Mouse (Mus musculus): ENCODE measurements around the gene Prg2.
A peak's percentile ranks its signal among the peaks of the same experiment; 100 is the strongest.

The Prg2 gene

GRCm38 (mm10) chr2:84962906-84963507 lies 17.3 kb upstream of the Prg2 start:
- DNase-seq, result no peak

DNA sequence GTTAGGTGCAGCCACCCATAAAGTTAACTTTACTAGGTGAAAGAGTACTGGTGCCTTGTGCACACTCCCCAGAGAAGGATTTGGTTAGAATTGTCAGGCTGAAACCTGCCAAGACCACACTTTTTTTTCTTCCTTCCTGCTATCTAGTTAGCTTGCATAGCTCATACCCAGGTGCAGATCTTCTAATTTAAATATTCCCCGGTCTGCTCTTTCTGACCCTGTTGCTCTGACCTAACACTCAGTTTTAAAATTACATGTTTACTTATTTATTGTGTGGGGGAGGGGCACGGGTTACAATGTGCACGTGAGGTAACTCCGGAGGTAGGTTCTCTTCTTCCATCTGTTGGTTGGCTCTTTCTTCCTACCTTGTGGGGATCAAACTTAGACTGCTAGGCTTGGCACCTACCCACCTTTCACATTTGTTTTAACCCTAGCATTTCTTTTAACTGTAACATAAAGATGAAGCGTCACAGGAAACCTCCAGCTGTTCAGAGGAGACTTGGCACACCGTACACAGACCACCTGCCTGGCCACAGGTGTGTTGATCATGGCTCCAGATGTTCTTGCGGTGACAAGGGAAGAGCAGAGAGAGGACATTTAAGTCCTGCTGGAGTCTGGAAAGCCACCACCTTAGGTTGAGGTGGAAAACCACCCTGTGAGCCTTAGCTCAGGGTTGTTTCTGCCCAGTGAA lies 16.0 kb upstream of the Prg2 start:
- no peak for DNase-seq

DNA sequence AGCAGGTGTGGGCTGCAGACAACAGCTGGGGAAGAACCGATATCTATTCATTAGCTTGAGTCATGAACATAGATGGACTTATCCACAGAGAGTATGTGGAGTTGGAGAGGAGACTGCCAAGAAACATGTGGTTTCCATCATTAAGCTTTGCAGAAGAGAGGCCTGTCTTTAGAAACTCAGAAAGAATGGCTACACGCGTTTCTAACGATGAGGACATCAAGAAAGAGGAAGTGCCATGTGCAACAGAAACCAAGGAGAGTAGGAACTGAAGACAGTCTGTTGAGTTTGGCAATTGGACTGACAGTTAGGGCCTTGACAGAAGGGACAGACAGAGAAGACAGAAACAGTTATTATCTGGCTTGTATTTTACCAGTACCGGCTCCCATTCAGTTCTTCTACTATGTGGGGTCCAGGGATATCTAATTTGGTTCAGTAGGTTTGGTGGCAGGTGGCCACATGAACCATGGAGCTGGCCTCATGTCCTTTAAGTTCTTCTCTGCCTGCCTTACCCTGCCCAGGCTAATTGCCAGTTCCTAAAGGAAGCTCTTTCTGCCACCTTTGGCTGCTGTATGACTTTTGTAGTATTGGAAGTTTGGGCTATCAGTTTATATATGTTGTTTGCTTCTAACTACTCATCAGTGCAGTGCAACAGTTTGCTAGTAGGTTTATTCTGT lies 12.8 kb upstream of the Prg2 start:
- no peak for DNase-seq

DNA sequence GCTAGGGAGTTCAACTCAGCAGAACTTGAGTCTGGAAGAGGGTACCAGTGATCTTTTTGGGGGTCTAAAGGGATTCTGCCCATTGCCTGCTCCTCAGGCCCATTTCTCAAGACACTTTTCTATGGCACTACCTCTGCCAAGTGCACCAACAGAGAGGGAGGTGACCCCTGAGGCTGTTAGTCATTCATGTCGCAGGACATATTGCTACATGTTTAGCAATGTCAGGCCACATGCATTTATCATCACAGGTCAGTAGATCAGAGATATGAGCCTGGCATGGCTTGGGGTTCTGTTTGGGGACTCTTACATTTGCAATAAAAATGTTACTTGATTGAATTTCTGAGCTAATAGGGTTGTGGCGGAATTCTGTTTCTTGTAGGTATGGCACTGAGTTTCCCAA lies 4.7 kb upstream of the Prg2 start:
- DNase-seq, result no peak

- no peak for DNase-seq
Measured at GRCm38 (mm10) chr2:84987930-84988329, 7.7 kb downstream of the Prg2 start, which contains the start of gene Prg3. TSS of gene Prg3 (plus strand) at chr2:84988215.

GRCm38 (mm10) chr2:84996376-84996775 lies 16.1 kb downstream of the Prg2 start:
- DNase-seq, result no peak

DNA sequence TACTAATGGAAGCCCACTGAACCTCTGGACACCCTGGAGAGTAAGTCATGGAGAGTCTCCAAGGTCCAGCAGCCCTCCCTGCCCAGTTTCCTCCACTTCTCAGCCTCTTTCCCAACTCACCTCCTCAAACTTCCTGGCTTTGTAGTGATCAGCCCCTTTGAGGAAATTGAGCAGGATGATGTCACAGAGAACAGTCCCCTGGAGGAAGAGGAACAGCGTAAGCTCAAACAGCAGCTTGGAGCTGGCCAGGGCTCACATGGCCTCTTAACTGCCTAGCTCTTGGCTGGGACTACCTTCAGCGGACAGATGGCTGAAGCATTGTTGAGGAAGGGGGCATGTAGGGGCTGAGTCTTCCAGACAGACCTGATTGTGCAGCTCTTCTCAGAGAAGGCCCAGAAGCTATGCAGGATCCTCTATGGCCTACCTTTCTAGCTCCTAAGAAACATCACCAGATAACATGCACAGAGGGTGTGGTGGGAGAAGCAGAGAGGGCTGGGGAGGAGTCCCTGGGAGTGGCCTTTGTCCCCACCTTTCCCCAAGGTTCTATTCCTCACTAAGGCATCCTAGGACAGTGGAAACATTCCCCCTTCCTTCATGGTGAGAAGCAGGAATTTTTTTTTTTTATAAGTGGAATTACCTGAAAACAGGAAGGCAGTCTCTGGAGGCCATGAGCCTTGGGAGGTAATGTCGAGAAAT lies 19.4 kb downstream of the Prg2 start:
- no peak for DNase-seq

DNA sequence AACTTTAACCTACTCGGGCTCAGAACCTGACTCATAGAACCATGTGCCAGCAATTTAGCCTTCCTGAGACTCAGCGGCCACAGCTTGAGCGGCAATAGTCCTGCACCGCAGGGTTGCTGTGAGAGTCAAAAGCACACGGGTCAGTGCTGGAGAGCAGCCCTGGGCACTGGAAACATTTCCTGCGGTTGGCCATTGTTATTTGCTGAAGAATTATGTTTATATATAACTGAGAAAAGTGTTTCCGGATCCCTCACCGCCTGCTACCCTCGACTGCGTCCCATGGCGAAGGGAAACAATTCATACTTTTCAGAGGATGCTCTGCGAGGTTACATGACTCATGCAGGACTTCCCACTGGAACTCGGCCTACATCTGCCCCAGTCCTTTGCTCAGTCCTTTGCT lies 21.2 kb downstream of the Prg2 start:
- DNase-seq, result no peak

- DNase-seq, result no peak
Measured at GRCm38 (mm10) chr2:85002575-85002974, 22.3 kb downstream of the Prg2 start.

GRCm38 (mm10) chr2:85004341-85004740 lies 24.1 kb downstream of the Prg2 start:
- DNase-seq, result no peak

DNA sequence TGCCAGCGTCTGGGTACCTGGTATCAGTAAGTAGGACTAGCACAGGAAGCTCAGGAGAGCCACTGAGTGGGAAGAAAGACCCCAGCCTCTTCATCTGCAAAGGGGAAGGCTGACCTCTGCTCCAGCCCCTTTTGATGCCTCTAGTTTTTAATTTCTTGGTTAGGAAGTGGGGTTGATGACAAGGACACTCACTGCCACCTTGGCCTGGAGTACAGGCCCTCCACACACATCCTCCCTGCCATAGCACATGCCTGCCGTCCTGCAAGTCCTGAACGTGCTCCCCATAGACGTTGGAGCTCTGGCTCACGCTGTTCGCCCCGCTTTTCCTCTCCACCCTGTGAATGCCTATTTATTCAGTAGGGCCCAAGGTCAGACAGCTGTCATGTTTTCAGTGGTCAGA lies 26.3 kb downstream of the Prg2 start:
- DNase-seq, result no peak

DNA sequence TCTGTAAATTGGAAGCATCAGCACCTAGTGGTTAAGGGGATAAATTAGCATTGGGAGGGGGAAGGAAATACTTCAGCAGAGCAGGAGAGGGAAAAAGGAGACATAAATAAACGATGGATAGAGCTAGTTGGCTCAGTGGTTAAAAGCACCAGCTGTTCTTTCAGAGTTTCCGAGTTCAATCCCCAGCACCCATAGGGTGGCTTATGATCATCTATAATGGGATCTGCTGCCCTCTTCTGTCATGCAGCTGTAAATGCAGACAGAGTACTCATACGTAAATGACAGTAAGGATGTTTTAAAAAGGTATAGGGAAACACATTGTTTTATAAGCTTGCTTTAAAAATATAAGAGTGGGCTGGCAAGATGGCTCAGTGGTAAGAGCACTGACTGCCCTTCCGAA lies 27.5 kb downstream of the Prg2 start:
- peak; percentile 20 to 30 for DNase-seq

DNA sequence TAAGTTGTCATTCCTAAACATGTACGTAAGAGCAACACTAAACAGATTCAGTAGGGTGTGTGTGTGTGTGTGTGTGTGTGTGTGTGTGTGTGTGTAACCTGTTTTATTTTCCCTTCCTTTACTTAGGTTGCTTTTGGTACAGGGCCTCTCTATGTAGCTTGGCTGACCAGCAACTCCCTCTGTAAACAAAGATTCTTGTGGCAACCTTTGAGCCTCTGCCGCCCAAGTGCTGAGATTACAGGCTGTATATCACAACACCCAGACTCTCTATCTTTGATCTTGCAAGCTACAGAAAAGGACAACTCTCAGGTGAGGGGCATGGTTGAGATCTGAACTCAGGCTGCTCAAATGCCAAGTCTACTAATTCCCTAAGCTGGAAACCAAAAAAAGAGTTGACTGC lies 29.0 kb downstream of the Prg2 start:
- DNase-seq, result no peak

DNA sequence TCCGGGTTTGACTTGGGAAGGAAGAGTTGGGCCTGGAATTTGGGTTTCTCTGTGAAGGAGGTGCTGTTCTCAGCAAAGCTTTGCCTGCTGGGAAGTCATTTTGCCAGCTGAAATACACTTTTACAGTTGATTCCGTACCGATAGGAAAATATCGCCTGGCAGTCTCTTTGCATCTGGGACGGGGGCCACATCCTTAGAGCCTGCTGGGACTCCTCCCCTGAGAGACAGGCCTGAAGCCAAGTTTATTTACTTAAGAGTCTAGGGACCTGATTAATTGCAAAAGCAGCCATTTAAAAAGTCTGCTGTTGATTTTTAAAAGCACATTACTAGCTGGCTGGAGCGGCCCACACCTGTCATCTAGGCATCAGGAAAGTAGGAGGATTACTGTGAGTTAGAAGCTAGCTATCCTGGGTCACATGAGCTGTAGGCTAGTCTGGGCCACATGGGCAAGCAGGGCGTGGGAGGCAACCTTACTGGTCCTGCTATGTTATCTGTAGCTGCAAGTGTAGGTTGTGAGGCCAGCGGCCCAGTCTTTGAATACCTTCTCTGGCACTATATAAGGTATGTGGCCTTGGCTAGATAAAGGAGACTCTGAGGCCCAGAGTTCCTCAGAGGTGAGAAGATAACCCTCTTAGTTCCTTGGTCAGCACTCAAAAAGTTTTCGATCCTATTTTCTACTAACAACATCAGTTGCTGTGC lies 31.8 kb downstream of the Prg2 start:
- no peak for DNase-seq

GRCm38 (mm10) chr2:85012679-85013078 lies 32.4 kb downstream of the Prg2 start:
- no peak for DNase-seq

DNA sequence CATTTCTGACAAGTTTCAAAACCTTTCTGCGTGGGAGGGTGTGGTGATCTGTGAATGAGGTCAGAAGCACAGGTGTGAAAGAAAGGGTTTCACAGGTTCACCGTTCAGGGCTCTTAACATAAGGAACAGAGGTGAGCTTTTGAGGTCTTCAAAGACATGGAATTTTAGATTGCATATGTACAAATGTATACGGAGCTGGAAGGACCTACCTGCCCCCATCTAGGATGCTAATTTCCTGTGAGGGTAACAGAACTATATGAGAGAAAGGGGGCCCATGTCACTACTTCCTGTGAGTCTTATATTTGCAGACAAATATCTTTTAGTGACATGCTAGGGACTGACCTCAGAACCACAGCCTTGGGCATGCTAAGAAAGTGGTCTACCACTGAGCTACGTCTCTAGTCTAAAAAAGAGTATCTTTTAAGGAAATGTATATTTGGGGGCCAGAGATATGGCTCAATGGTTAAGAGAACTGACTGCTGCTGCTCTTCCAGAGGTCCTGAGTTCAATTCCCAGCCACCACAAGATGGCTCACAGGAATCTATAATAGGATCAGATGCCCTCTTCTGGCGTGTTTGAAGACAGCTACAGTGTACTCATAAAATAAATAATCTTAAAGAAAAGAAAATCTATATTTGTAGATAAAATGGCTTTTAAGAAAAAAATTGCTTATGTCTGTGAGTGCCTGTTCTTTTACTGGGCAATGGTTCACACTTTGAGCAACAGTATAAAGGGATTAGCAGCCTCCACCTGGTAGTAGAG lies 33.7 kb downstream of the Prg2 start:
- no peak for DNase-seq

GRCm38 (mm10) chr2:85014588-85014982 lies 34.3 kb downstream of the Prg2 start:
- DNase-seq, result no peak

GRCm38 (mm10) chr2:85022043-85022442 lies 41.8 kb downstream of the Prg2 start:
- peak; percentile 33 to 39 for DNase-seq

DNA sequence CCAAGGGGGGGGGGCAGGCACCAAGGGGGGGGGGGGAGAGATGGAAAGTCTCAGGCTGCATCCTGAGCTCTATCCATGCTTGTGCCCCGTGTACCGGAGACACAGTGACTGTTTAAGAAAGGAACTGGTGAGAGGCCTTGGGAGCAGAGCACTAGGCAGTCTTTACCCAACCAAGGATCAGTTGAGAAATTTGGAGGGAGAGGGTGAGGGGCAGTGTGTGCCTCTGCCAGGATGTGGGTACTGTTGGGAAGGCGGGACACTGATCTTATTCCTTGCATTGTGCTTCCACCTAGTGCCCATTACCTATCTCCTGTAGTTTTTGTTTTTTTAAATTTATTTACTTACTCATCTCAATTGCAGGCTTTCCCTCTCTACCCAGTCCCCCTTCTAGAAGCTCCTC lies 45.9 kb downstream of the Prg2 start:
- no peak for DNase-seq

DNA sequence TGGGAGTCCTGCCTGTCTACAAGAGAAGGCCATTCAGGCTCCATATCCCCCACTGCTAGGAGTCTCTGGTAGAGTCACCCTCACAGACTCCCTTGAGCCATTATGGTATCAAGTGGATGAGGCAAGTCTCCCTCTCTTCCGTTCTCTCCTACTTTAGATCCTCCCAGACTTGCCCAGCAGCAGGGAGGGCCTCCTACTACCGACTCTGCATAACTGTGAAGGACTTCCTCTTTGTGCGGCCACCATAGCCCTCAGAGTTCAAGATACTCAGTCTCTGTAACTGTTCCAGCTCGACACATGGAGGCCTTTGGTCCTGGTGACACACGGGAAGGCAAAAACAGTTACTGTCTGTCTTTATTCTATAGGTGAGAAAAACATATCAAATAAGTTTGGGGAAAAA lies 47.0 kb downstream of the Prg2 start:
- DNase-seq, result no peak

DNA sequence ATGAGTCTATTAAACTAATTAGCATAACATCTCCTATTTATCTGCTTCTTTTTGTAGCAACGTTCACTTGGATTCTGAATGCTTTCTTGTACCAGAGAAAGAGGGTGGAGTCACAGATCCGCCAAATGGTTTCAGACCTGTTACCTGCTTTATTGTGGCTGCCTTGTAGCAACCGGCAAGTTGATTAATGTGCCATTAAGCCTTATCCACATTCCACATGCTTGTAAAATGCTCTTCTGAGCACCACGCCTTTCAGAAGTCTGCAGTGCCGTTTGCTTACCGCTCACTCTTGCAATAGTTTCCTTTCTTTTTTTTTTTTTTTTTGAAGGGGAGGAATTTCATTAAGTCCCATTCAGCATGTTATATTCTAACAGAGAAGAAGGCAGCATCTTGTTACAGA lies 49.6 kb downstream of the Prg2 start:
- no peak for DNase-seq

GRCm38 (mm10) chr2:85030989-85031388 lies 50.7 kb downstream of the Prg2 start:
- no peak for DNase-seq
